Mouse (Mus musculus) neural tube, embryonic 14.5 days (tissue): ENCODE measurements around the gene Grm1. TPM values are rescaled to one million over a fixed set of nuclear protein-coding genes. Genes with fewer than 3 reads are reported as not detected.

ENCODE experiments used
- ATAC-seq: fragments of 200-750 bp; cut with Nextera tagmentation; 2 replicates; pipeline ENCODE4 v1.8.0; 2017; ENCODE audit warnings: low read depth, mild to moderate bottlenecking, moderate TSS enrichment, moderate library complexity
- H3K27ac ChIP-seq: fragments of 300-500 bp; sonication (generic); 2 replicates; pipeline ENCODE4 v1.5.1; 2014; ENCODE audit warnings: low read depth, mild to moderate bottlenecking, control low read depth, low read length, moderate library complexity, mixed read lengths
- H3K27me3 ChIP-seq: fragments of 300-500 bp; sonication (generic); 2 replicates; pipeline ENCODE4 v1.6.1; 2014; ENCODE audit warnings: low read length; ENCODE audit not compliant: control insufficient read depth, insufficient read depth
- H3K36me3 ChIP-seq: fragments of 300-500 bp; sonication (generic); 2 replicates; pipeline ENCODE4 v1.6.1; 2014; ENCODE audit warnings: low read length, mixed read lengths; ENCODE audit not compliant: control insufficient read depth, insufficient read depth
- H3K4me1 ChIP-seq: fragments of 300-500 bp; sonication (generic); 2 replicates; pipeline ENCODE4 v1.6.1; 2014; ENCODE audit warnings: low read length; ENCODE audit not compliant: control insufficient read depth, insufficient read depth
- H3K4me2 ChIP-seq: fragments of 300-500 bp; sonication (generic); 2 replicates; pipeline ENCODE4 v1.6.1; 2014; ENCODE audit warnings: mild to moderate bottlenecking, low read depth, low read length, control low read depth
- H3K4me3 ChIP-seq: fragments of 300-500 bp; sonication (generic); 2 replicates; pipeline ENCODE4 v1.5.1; 2014; ENCODE audit warnings: low read depth, low read length, control low read depth, mixed read lengths
- H3K9ac ChIP-seq: fragments of 300-500 bp; sonication (generic); replicated peaks from 2 replicates; pipeline ENCODE4 v1.6.1; 2014; ENCODE audit warnings: low read depth, mild to moderate bottlenecking, control low read depth, low read length, mixed read lengths
- H3K9me3 ChIP-seq: fragments of 300-500 bp; sonication (generic); 2 replicates; pipeline ENCODE4 v1.6.1; 2016; ENCODE audit warnings: low read length; ENCODE audit not compliant: control insufficient read depth
- WGBS: fragments of 180-500 bp; shearing (Covaris S2); extraction: QIAGEN DNeasy Blood & Tissue Kit; methylation state at CpG from one replicate; pipeline ENCODE4 v1.1.7; 2014; 5-methylcytosine and 5-hydroxymethylcytosine counted together
- polyA plus RNA-seq: library from polyadenylated mRNA; unstranded; fragments of >200 nt; fragmentation: Nextera tagmentation; extraction: Ambion mirVana; gene quantifications from 2 replicates; pipeline ENCODE4 v1.2.1, GENCODE M21; 2014

Grm1 gene
- polyA plus RNA-seq, 1 experiment from 2014 or later: 4.5 TPM

- H3K36me3 ChIP-seq: no peaks in the 10 kb centered on the region
- no peak overlapping the region for H3K9ac ChIP-seq
- H3K4me2 ChIP-seq: no peak overlapping the region
- H3K27ac ChIP-seq: no peak overlapping the region
- H3K9me3 ChIP-seq: no peaks in the 10 kb centered on the region
- WGBS: 88% methylated on average over 2 of the region's 2 CpGs
- no peaks in the 10 kb centered on the region for H3K4me1 ChIP-seq
- no peak overlapping the region for H3K4me3 ChIP-seq
- ATAC-seq: no peak
- H3K27me3 ChIP-seq: no peaks in the 10 kb centered on the region
Measured at GRCm38 (mm10) chr10:10870271-10870670, 211.9 kb downstream of the Grm1 start.

GRCm38 (mm10) chr10:10866278-10866677 lies 215.9 kb downstream of the Grm1 start:
- ATAC-seq: no peak
- no peaks in the 10 kb centered on the region for H3K9me3 ChIP-seq
- H3K27ac ChIP-seq: no peak overlapping the region
- H3K4me3 ChIP-seq: no peak overlapping the region
- no peaks in the 10 kb centered on the region for H3K27me3 ChIP-seq
- no peak overlapping the region for H3K4me2 ChIP-seq
- H3K36me3 ChIP-seq: no peaks in the 10 kb centered on the region
- 87% methylated on average over 2 of the region's 2 CpGs for WGBS
- no peak overlapping the region for H3K9ac ChIP-seq
- H3K4me1 ChIP-seq: no peaks in the 10 kb centered on the region

- ATAC-seq: no peak
- no peaks in the 10 kb centered on the region for H3K27me3 ChIP-seq
Measured at GRCm38 (mm10) chr10:10864759-10865158, 217.4 kb downstream of the Grm1 start.

GRCm38 (mm10) chr10:10847376-10848286 lies 234.5 kb downstream of the Grm1 start:
- H3K36me3 ChIP-seq: no peaks in the 10 kb centered on the region
- H3K27ac ChIP-seq: no peak overlapping the region
- no peaks in the 10 kb centered on the region for H3K4me1 ChIP-seq
- no peak overlapping the region for H3K4me2 ChIP-seq
- no peaks in the 10 kb centered on the region for H3K27me3 ChIP-seq
- no peak overlapping the region for H3K4me3 ChIP-seq
- 58% methylated on average over 7 of the region's 7 CpGs for WGBS
- ATAC-seq: peak; percentile 41; the same call in 1 of the 2 replicates
- H3K9ac ChIP-seq: no peak overlapping the region
- no peaks in the 10 kb centered on the region for H3K9me3 ChIP-seq

More at GRCm38 (mm10) chr10:10864759-10865158, 217.4 kb downstream of the Grm1 start:
- Histone ChIP-seq H3K9ac (no peak overlapping the region), H3K4me2 (no peak overlapping the region), H3K4me3 (no peak overlapping the region), H3K36me3 (no peaks in the 10 kb centered on the region), H3K27ac (no peak overlapping the region), H3K9me3 (no peaks in the 10 kb centered on the region), H3K4me1 (no peaks in the 10 kb centered on the region)
- WGBS: 77% methylated on average over 5 of the region's 5 CpGs

- WGBS: 82% methylated on average over 5 of the region's 5 CpGs
- no peak overlapping the region for H3K9ac ChIP-seq
- no peaks in the 10 kb centered on the region for H3K36me3 ChIP-seq
- no peak for ATAC-seq
- no peaks in the 10 kb centered on the region for H3K27me3 ChIP-seq
- no peaks in the 10 kb centered on the region for H3K4me1 ChIP-seq
- no peak overlapping the region for H3K4me3 ChIP-seq
- H3K9me3 ChIP-seq: no peaks in the 10 kb centered on the region
- H3K27ac ChIP-seq: no peak overlapping the region
- H3K4me2 ChIP-seq: no peak overlapping the region
Measured at GRCm38 (mm10) chr10:10845059-10845685, 237.0 kb downstream of the Grm1 start.

GRCm38 (mm10) chr10:10835406-10835805 lies 246.8 kb downstream of the Grm1 start:
- Histone ChIP-seq H3K36me3 (no peaks in the 10 kb centered on the region), H3K9me3 (no peaks in the 10 kb centered on the region), H3K4me2 (no peak overlapping the region), H3K27ac (no peak overlapping the region), H3K4me1 (no peaks in the 10 kb centered on the region), H3K9ac (no peak overlapping the region), H3K4me3 (no peak overlapping the region), H3K27me3 (no peaks in the 10 kb centered on the region)
- ATAC-seq: no peak

GRCm38 (mm10) chr10:10834828-10835227 lies 247.3 kb downstream of the Grm1 start:
- no peak for ATAC-seq
- no peak overlapping the region for H3K27ac ChIP-seq
- H3K9me3 ChIP-seq: no peaks in the 10 kb centered on the region
- no peak overlapping the region for H3K4me2 ChIP-seq
- no peak overlapping the region for H3K9ac ChIP-seq
- no peaks in the 10 kb centered on the region for H3K4me1 ChIP-seq
- no peak overlapping the region for H3K4me3 ChIP-seq
- WGBS: 79% methylated on average over 3 of the region's 3 CpGs
- no peaks in the 10 kb centered on the region for H3K36me3 ChIP-seq
- no peaks in the 10 kb centered on the region for H3K27me3 ChIP-seq

- Histone ChIP-seq H3K36me3 (no peaks in the 10 kb centered on the region), H3K27me3 (no peaks in the 10 kb centered on the region), H3K9ac (no peak overlapping the region), H3K4me2 (no peak overlapping the region), H3K27ac (no peak overlapping the region), H3K9me3 (no peaks in the 10 kb centered on the region), H3K4me1 (no peaks in the 10 kb centered on the region), H3K4me3 (no peak overlapping the region)
- ATAC-seq: no peak
- WGBS: 87% methylated on average over 1 of the region's 1 CpGs
Measured at GRCm38 (mm10) chr10:10831141-10831540, 251.0 kb downstream of the Grm1 start.

GRCm38 (mm10) chr10:10827308-10827707 lies 254.8 kb downstream of the Grm1 start:
- H3K27me3 ChIP-seq: no peaks in the 10 kb centered on the region
- no peak overlapping the region for H3K4me2 ChIP-seq
- H3K27ac ChIP-seq: no peak overlapping the region
- no peaks in the 10 kb centered on the region for H3K4me1 ChIP-seq
- WGBS: 82% methylated on average over 1 of the region's 1 CpGs
- no peaks in the 10 kb centered on the region for H3K36me3 ChIP-seq
- ATAC-seq: no peak
- no peak overlapping the region for H3K9ac ChIP-seq
- no peak overlapping the region for H3K4me3 ChIP-seq
- no peaks in the 10 kb centered on the region for H3K9me3 ChIP-seq
